Mouse (Mus musculus): ENCODE data around the gene Scgb1b18. TPM values are rescaled to one million over a fixed set of nuclear protein-coding genes. Genes with fewer than 3 reads are reported as not detected.

The Scgb1b18 gene
- polyA plus RNA-seq (2015; fragmentation: Nextera tagmentation; extraction: Ambion mirVana) = not detected in 2 replicates

DNA sequence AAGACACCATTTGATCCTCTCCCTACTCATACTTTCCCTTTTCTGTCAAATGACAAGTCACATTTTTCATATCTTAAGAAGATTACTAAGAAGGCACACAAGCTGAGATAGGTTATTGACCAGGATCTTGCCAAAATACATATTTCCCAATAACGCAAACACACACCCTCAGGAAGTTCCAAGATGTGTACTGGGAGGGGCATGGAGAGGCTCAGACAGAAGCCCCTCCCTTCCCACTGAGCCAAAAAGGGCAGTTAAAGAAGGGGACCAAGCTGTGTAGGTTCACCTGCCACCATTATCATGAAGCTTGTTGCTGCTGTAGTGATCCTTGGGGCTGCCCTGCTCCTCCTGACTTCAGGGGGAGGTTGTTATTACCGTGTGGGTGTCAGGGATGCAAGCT is at the start of gene Scgb1b18:
Scgb1b18 (plus strand) TSS at position 301 of the 400 bp plus-strand sequence.

DNA sequence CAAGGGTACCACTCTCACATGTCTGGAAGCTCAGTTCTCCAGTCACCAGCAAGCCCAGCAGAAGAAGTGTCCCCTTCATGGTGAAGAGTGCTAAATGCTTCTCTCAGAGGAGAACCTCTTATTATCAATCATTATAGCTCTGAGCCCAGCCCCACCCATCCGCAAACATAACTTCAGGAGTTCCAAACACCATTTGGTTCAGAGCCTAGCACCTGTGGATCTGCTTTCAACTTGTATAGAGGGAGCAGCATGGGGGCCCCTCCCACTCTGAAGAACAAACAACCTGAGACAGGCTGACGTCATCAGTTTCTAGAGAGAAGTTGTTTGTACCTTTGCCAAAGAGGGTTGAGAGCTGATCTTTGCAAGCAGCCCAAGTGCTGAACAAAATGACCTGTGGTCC is 11.6 kb upstream of the Scgb1b18 start, which contains the start of gene Scgb2b18:
Scgb2b18 (minus strand) TSS at position 101 of the 400 bp plus-strand sequence.

Other genes starting within 250 kb of the Scgb1b18 start
- gene Scgb2b17, start 129.0 kb upstream of the Scgb1b18 start, polyA plus RNA-seq (2015; fragmentation: Nextera tagmentation; extraction: Ambion mirVana) = not detected in 2 replicates
- not detected in 2 replicates for gene Scgb1b17, start 122.1 kb upstream of the Scgb1b18 start, polyA plus RNA-seq (2015; fragmentation: Nextera tagmentation; extraction: Ambion mirVana)
- not detected in 2 replicates for gene Scgb2b18, start 11.7 kb upstream of the Scgb1b18 start, polyA plus RNA-seq (2015; fragmentation: Nextera tagmentation; extraction: Ambion mirVana)
- gene Scgb2b19, start 94.8 kb downstream of the Scgb1b18 start, polyA plus RNA-seq (2015; fragmentation: Nextera tagmentation; extraction: Ambion mirVana) = not detected in 2 replicates
- gene Scgb1b19, start 101.7 kb downstream of the Scgb1b18 start, polyA plus RNA-seq (2015; fragmentation: Nextera tagmentation; extraction: Ambion mirVana) = not detected in 2 replicates
- not detected in 2 replicates for gene Scgb2b20, start 180.8 kb downstream of the Scgb1b18 start, polyA plus RNA-seq (2015; fragmentation: Nextera tagmentation; extraction: Ambion mirVana)
- not detected in 2 replicates for gene Scgb1b20, start 187.7 kb downstream of the Scgb1b18 start, polyA plus RNA-seq (2015; fragmentation: Nextera tagmentation; extraction: Ambion mirVana)

Measured in skeletal muscle tissue, postnatal 0 days (tissue).